Mouse (Mus musculus): ENCODE data around the gene 1700014D04Rik.
"Not testable (repeated sequence)": the region's sequence is repeated elsewhere in the genome, so short reads cannot be mapped to it uniquely, and the experiment has no call there.

1700014D04Rik gene

DNA sequence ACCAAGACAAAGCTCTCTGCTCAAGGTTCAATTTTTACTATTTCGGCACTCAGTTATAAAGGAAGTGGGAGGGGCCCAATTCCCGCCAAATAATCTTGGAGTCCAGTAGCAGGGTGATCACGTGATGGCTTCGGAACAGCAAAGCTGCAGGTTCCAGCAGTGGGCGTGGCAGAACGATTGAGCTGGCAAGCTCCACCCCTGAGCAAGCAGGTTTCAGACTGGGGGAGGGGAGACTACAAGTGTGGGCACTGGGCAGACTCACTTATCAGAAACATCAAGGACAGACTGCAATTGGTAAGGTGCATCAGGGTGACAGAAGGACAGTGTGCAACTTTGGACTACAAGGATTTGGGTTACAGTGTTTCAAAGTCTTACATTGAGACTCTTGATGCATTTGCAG is 12.2 kb downstream of the 1700014D04Rik start:
- DNase-seq = not testable (repeated sequence)

GRCm38 (mm10) chr13:59733936-59734335 is 12.6 kb downstream of the 1700014D04Rik start:
- no peak for DNase-seq

- no peak for DNase-seq
Observed at GRCm38 (mm10) chr13:59731652-59732051, 14.9 kb downstream of the 1700014D04Rik start, which contains the start of gene Spata31d1d. Gene Spata31d1d, minus strand, starts transcription at chr13:59731752.

- DNase-seq = peak; percentile 89
Observed at GRCm38 (mm10) chr13:59728378-59729093, 18.0 kb downstream of the 1700014D04Rik start.

DNA sequence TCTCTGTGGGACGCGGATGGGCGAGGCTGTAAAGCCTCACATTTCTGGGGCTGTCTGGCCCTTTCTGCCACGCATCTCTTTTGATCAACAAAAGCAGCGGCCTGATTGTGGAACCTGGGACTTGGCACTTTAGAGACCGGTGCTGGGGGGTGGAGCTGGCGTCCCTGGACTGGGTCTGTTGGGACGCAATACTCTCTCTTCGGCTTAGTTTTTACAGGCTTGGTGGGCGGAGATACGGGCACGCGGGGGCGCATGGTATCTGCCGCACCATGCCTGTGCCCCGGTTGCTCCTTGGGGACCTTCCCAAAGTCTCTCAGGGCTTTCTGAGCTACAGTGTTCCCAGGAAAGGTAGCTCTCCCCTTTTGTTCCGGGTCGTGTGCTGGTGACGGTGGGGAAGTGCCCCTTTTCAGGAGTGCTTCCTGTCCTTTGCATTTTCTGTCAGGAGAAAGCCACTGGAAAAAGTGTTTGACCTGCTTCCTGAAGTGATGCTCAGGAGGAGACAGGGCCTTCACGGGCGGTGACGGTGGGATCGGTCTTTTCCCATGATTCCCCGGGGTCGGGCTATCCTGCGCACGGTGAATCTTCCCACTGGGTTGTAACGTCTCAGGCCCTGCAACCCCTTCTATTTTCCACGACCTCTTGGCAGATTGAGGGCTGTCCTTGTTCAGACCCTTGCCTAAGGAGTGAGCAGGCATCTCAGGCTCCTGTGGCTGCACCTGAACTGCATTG is 20.2 kb downstream of the 1700014D04Rik start:
- no peak for DNase-seq

- not testable (repeated sequence) for DNase-seq
Observed at GRCm38 (mm10) chr13:59722089-59722488, 24.5 kb downstream of the 1700014D04Rik start.

DNA sequence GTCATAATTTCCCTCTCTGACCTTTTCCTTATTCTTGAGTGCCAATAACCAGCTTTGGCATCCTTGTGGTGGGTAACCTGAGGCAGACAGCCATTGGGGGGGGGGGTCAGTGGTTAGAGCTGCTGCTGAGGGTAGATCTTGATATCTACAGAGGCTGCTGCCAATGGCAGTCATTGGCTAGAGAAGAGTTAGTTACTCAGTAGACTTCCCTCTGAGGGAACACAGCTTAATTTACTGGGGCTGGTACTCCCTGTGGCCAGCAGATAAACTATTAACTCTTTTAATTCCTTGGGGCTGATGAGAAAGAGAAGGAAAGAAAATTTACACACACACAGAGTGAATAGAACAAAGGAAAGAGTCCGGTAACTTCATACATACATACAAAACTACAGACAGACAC is 27.1 kb downstream of the 1700014D04Rik start:
- no peak for DNase-seq

DNA sequence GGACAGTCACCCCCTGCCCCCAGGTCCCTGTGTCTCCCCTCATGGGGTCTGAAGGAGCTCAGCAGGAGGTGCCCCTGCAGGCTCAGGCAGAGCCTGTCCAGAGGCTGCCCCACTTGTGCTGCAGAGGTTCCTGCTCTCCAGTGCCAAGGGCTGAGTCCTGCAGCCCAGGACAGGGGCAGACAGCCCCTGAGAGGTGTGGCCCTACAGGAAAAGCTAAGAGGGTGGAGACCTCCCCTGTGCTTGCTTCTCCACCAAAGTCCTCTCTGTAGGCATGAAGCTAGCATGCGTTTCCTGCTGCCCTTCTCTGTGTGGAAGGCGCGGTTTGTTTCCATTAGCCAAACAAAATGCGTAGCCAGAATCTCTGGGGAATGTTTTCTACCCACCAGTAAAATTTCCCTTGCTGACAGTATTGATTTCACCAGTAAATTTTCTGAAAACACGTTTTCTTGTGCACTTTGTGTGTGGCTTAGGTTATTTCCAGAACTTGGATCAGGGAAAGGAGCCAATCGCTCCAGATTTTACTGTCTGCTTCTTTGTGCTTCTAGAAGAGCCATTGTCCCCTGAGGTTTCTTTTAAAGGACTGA is 27.6 kb downstream of the 1700014D04Rik start:
- not testable (repeated sequence) for DNase-seq

DNA sequence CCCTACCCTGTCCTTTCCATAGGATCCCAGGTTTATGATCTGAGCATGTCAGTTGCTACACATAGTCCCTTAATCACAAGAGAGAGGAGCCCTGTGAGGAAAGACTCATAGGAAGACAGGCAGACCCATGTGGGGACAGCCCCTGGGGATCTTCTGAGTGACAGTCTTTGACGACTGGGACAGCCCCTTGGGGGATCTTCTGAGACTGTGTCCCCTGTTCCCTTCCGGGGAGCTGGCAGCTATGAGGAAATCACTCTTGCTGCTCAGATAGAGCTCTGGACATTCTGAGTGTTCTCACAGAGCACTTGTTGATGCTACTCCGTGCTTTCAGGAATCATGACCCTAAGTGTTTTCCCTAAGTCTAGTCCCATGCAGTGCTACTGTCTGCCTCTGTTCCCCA is 32.8 kb downstream of the 1700014D04Rik start:
- no peak for DNase-seq

GRCm38 (mm10) chr13:59711984-59712383 is 34.6 kb downstream of the 1700014D04Rik start, which contains the start of gene Spata31d1b:
Gene Spata31d1b, plus strand, starts transcription at chr13:59712284.
- not testable (repeated sequence) for DNase-seq

- DNase-seq = no peak
Observed at GRCm38 (mm10) chr13:59710230-59710629, 36.3 kb downstream of the 1700014D04Rik start, which contains the start of gene Spata31d1a. Gene Spata31d1a, minus strand, starts transcription at chr13:59710330.

- no peak for DNase-seq
Observed at GRCm38 (mm10) chr13:59704562-59704961, 42.0 kb downstream of the 1700014D04Rik start.

GRCm38 (mm10) chr13:59703514-59703913 is 43.0 kb downstream of the 1700014D04Rik start:
- DNase-seq = no peak

DNA sequence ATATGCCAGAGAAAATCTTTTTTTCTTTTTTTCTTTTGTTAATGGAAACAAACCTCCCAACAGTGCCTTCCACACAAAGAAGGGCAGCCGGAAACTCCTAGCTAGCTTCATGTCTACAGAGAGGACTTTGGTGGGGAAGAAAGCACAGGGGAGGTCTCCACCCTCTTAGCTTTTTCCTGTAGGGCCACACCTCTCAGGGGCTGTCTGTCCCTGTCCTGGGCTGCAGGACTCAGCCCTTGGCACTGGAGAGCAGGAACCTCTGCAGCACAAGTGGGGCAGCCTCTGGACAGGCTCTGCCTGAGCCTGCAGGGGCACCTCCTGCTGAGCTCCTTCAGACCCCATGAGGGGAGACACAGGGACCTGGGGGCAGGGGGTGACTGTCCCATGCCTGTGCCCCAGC is 46.4 kb downstream of the 1700014D04Rik start:
- not testable (repeated sequence) for DNase-seq

DNA sequence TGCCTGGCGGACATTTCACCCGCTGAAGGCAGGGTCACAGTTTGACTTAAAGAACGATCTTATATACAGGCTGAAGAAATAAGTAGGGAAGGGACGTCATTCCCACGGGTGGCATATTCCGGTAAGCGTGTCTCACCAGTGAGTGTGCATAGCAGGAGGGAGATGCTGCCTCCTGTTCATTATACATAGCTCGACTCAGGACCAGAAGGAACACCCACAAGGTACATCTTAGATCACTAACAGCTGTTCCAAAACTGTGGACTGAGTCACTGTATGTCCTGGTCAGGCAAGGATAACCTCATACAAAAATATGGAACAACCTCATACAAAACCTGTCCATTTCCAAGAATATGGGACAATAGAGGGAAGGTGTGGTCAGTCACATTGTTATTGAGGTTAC is 47.4 kb downstream of the 1700014D04Rik start:
- DNase-seq = no peak

DNA sequence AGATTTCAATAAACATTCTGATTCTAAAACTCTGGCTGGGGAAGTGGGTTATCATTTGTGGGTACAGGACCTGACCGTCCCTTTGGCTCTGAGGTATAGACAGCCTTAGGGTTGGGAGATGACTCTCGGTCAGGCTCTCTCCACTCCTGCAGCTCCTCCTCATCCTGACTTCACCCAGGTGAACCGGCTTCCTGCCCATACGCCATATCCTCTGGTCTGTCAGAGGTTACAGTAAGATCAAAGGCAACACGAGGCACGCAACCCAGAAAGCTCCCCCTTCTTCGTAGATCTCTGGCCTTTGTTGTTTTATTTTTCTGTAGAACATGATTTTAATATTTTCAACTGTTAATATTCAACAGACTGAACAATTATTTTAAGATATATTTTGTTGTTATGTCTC is 50.8 kb downstream of the 1700014D04Rik start:
- no peak for DNase-seq

GRCm38 (mm10) chr13:59694008-59694407 is 52.5 kb downstream of the 1700014D04Rik start, which contains the start of gene 4921517D22Rik:
Gene 4921517D22Rik, minus strand, starts transcription at chr13:59694108.
- no peak for DNase-seq

DNA sequence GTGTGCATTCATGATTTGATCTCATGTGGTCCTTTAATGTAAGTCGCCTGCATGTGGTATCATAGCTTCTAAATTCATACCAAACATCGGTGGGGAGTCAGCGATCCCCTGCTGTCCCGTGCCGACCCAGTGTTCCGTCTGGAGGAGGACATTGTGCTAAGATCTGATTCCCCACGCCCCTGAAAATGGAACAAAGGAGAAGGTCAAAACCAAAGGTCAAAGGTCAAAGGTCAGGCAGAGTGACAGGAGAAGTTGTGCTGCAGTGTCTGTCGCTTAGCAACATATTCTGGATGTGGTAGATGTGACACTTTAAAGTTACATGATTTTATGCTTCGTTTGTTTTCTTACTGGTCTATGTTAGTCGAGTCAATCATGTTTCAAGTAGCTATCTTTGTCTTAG is 55.1 kb downstream of the 1700014D04Rik start:
- no peak for DNase-seq

Measured in cerebellum, adult 9-10 months (tissue).